Mouse (Mus musculus): ENCODE data around the gene Vmn2r41. TPM values are rescaled to one million over a fixed set of nuclear protein-coding genes. Genes with fewer than 3 reads are reported as not detected.
"Not testable (repeated sequence)": the region's sequence is repeated elsewhere in the genome, so short reads cannot be mapped to it uniquely, and the experiment has no call there.

Gene Vmn2r41
- total RNA-seq (2022): not detected

DNA sequence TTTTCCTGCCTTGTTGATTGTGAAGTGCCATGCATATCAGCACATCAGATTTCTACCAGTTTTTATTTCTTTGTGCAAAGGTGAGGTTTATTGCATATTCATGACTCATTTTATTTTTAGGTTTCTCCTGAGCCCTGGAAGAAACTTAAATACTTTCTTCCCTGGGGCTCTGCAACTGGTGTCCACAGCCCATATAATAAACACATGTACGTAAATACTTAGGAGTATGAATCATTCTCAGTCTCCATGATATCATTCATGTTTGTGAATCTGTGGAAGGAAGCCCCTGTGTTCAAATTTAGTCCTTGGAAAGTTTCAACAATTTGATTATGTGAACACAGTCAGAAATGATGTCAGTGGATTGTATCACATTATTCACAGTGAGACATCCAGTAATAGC is at the start of gene Vmn2r41:
TSS of gene Vmn2r41 (minus strand) at position 101 of the 400 bp plus-strand sequence.
- DNase-seq (ENCODE audit: low spot score): not testable (repeated sequence)

DNA sequence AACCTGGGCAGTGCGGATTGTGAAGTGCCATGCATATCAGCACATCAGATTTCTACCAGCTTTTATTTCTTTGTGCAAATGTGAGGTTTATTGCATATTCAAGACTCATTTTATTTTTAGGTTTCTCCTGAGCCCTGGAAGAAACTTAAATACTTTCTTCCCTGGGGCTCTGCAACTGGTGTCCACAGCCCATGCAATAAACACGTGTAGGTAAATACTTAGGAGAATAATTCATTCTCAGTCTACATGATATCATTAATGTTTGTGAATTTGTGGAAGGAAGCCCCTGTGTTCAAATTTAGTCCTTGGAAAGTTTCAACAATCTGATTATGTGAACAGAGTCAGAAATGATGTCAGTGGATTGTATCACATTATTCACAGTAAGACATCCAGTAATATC is 38.8 kb upstream of the Vmn2r41 start, which contains the start of gene Vmn2r42:
TSS of gene Vmn2r42 (minus strand) at position 101 of the 400 bp plus-strand sequence.
- not testable (repeated sequence) for DNase-seq (ENCODE audit: low spot score)

DNA sequence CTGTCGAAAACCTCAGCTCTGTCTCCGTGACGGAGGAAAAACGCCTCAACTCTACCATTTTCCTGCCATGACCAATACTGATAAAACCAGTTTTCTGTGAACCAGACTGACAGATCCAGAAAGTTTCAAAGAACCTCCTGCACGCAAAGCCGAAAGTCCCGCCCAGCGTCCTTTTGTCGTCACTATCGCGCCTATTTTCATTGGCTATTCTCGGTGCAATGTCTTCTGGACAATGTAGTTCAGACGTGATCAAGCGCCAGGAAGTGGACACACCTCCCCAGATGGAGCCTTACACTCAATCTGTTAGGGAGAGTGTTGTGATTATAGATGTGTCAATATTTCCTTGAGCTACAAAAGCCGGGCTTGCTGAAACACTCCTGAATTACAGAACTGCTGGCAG is 68.6 kb downstream of the Vmn2r41 start:
- DNase-seq (ENCODE audit: low spot score): peak; percentile 47

Other genes starting within 250 kb of the Vmn2r41 start
- gene Vmn2r42, start 38.7 kb upstream of the Vmn2r41 start, total RNA-seq (2022): not detected
- not detected for gene Vmn2r43, start 98.9 kb upstream of the Vmn2r41 start, total RNA-seq (2022)
- not detected for gene Vmn2r44, start 221.7 kb upstream of the Vmn2r41 start, total RNA-seq (2022)

Data from heart, adult 8-10 months (tissue).